Mouse (Mus musculus) spleen, postnatal 10 days (tissue): Measurements from ENCODE around the gene Bok.

Source experiments
- DNase-seq, 2 experiments: peaks; one replicate each; pipeline ENCODE4 v3.0.0; 2021 to 2022; ENCODE audit warnings: low spot score in 2 of 2

Bok gene

DNA sequence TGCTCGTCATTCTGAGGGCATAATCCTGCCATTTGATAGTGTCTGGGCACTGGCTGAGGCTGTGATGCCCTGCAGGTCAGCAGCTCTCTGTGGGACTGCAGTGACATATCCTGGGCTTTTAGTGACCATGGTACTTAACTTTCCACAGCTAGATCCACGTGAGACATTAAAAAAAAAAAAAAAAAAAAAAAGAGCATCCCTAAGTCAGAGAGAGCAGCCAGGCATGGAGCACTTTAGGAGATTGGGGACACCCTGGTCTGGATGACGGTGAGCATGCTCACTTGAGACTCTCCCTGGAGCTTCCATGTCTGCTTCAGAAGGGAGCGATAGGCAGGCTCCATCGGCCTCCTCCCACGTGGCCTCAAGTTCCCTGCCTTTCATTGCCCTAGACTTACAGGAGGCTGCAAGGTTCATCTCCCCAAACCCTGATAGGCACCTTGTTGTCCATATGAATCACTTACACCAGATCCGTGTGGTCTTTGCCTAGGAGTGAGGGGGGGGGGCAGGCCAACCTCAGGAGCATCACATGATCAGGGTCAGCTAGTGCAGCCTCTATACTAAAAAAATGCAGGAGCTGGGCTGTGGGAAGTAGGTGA is 4.5 kb downstream of the Bok start:
- no peak for DNase-seq

GRCm38 (mm10) chr1:93691106-93691505 is 5.6 kb downstream of the Bok start:
- no peak for DNase-seq

GRCm38 (mm10) chr1:93691786-93692357 is 6.4 kb downstream of the Bok start:
- no peak for DNase-seq

GRCm38 (mm10) chr1:93692773-93693172 is 7.3 kb downstream of the Bok start:
- no peak for DNase-seq

- DNase-seq = no peak
Measured at GRCm38 (mm10) chr1:93693502-93693901, 8.0 kb downstream of the Bok start.

GRCm38 (mm10) chr1:93693943-93694342 is 8.5 kb downstream of the Bok start:
- no peak for DNase-seq

- no peak for DNase-seq
Measured at GRCm38 (mm10) chr1:93694966-93695365, 9.5 kb downstream of the Bok start.

DNA sequence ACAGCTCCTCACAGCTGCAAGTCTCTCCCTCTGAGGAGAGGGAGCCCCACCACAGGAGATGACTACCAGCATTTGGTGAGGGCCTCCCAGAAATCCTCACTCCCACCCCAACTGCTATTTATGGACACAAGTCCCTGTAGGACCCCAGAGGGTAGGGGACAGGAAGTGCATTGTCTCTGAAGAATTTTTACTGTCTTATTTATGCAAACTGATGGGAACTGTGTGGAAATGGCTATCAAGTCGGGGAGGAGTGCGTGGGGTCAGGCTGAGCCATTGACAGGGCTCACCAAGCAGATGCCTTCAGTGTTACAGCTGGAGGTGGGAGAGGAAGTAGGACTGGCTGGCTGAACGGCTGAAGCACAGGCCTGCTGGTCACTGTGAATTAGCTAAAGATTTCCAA is 11.9 kb downstream of the Bok start:
- DNase-seq = no peak

GRCm38 (mm10) chr1:93699159-93699558 is 13.7 kb downstream of the Bok start:
- DNase-seq = no peak

DNA sequence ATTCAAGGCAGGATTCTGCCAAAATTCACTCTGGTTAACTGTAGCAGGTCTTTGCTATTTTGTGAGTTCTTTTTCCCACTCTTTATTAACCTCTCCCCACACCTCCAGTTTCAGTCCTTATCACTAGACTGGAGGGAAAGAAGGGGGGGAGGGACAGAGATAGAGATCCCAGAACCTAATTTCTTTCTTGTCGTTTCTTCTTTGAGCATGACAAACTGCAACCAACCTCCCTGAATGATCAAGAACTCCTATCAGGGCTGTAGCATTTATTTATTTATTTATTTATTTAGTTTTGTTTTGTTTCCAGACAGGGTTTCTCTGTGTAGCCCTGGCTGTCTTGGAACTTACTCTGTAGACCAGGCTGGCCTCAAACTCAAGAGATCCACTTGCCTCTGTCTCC is 16.6 kb downstream of the Bok start:
- DNase-seq = no peak

DNA sequence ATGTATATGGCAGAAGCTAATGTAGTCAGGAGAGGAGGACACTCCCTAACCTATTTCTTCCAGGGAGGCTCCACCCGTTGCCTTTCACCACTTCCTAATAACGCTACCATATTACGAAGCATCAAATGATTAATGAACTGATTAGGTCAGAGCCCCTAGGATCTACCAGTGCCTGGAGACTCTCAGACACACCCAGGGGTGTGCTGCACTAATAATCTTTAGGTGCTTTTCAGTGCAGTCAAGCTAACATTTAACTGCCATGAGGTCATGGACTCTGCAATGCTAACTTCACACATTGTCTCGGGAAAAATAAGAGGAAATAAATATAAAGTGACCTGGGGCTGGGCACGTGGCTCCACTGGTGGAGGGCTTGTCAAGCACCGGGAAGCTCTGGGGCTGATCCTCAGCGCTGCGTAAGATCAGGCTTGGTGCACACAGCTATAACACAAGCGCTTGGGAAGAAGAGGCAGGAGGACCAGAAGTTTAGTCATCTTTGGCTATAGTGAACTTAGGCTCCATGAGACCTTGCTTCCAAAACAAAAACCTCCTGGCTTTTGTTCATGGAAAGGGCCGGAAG is 18.1 kb downstream of the Bok start:
- no peak for DNase-seq

GRCm38 (mm10) chr1:93704341-93704740 is 18.9 kb downstream of the Bok start:
- DNase-seq = no peak

- no peak for DNase-seq
Measured at GRCm38 (mm10) chr1:93705389-93705788, 19.9 kb downstream of the Bok start.

GRCm38 (mm10) chr1:93716166-93716565 is 30.7 kb downstream of the Bok start:
- no peak for DNase-seq

GRCm38 (mm10) chr1:93721557-93721956 is 36.1 kb downstream of the Bok start:
- DNase-seq = no peak

GRCm38 (mm10) chr1:93724623-93725022 is 39.2 kb downstream of the Bok start:
- no peak for DNase-seq

DNA sequence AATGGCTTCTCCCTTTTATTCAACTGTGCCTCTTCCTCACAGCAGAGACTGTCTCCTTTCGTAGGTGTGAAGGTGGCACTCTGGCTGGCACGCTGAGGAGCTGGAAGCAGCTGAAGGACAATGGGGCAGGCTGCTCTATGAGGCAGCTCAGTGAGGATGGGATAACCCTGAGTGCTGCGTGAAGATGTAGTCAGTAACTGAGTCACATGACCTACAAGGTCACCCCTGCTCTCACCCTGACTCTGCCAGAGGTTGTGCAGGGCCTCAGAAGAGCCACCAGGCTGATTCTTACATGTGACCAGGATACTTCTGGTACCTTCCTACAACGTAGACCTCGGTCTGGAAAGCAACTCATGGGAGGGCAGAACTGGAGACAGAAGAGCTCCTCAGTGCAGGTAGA is 40.2 kb downstream of the Bok start:
- no peak for DNase-seq

DNA sequence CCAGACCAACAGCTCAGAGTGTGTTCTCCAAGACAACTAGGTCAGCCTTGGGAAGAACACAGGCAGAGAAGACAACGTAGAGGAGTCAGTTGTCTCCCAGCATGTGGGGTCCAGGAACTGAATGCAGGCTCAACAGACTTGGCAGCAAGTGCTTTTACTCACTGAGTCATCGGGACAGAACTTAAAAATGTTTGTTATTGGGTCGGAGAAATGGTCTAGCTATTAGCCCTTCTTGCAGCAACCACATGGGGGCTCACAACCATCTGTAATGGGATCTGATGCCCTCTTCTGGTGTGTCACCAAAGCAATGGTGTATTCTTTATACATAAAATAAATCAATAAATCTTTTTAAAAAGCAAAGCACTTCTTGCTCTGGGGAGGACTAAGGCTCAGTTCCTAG is 40.7 kb downstream of the Bok start:
- DNase-seq = no peak

DNA sequence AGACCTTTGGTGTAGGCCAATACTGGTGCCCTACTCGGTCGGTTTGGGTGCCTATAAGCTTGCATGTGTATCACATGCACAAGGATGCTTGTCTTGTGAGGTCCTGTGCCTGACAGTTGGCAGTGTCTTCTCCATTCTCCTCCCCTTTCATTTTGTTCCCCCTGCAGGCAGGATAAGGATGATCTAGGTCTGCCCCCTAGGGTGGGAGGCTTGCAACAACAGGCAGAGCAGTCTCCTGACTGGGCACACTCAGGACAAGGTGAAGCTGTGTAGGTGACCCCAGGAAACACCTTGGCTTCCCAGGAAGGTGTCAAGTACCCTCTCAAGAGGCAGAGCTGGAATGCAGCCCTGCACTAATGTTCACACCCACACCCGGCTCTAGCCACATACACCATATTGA is 41.5 kb downstream of the Bok start:
- DNase-seq = peak; percentile 31 to 71

- DNase-seq = no peak
Measured at GRCm38 (mm10) chr1:93731103-93731502, 45.6 kb downstream of the Bok start.

DNA sequence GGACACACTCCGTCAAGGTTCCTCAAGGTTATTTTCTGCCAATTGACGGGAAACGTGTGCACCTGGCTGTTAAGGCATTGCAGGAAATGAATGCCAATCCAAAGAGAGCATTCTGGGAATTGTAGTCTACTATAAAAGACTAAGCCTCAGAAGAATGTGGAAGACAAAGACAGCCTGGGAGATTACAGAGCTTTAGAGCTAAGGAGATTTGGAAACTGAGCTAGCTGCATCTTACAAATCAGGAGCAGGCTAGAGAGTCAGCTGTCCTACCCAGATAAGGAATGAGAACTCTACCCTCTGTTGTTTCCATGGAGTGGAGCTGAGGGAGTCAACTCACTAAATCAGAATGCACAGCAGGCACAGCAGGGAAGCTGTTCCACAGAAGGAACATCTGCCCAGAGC is 46.4 kb downstream of the Bok start:
- DNase-seq = no peak

GRCm38 (mm10) chr1:93735859-93736258 is 50.4 kb downstream of the Bok start:
- DNase-seq = no peak

DNA sequence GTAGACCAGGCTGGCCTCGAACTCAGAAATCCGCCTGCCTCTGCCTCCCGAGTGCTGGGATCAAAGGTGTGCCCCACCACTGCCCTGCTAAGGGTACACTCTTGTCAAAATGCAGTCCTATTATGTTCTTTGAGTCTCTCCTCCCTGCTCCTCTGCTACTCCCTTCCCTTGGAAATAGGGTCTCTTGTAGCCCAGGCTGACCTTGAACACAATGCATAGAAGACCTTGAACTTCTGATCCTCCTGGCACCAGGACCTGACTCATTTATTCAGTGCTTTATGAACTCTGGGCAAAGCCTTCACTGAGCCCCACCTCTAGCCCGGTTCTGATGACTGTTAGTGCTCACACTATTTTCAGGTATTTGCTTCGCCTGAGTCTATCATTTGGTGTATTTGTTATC is 52.3 kb downstream of the Bok start:
- DNase-seq = no peak

- no peak for DNase-seq
Measured at GRCm38 (mm10) chr1:93740671-93741070, 55.2 kb downstream of the Bok start.
